Mouse (Mus musculus) midbrain, embryonic 11.5 days (tissue): ENCODE results near the gene Gtf2e1. TPM values are rescaled to one million over a fixed set of nuclear protein-coding genes. Genes with fewer than 3 reads are reported as not detected.

Source experiments
- ATAC-seq: fragments of 200-750 bp; cut with Nextera tagmentation; 2 replicates; pipeline ENCODE4 v1.8.0; 2017; ENCODE audit warnings: moderate TSS enrichment, moderate library complexity; ENCODE audit not compliant: low FRiP score
- DNase-seq: peaks from one replicate; pipeline ENCODE4 v3.0.0; 2015; ENCODE audit warnings: low spot score; ENCODE audit errors: missing footprints
- H3K27ac ChIP-seq: fragments of 300-500 bp; sonication (generic); 2 replicates; pipeline ENCODE4 v1.5.1; 2014; ENCODE audit warnings: low read depth, low read length
- H3K27me3 ChIP-seq: fragments of 300-500 bp; sonication (generic); 2 replicates; pipeline ENCODE4 v1.6.1; 2014; ENCODE audit warnings: mild to moderate bottlenecking, low read length, moderate library complexity, mixed read lengths; ENCODE audit not compliant: control insufficient read depth, insufficient read depth
- H3K36me3 ChIP-seq: fragments of 300-500 bp; sonication (generic); 2 replicates; pipeline ENCODE4 v1.6.1; 2014; ENCODE audit warnings: mild to moderate bottlenecking, low read length, moderate library complexity, mixed read lengths; ENCODE audit not compliant: control insufficient read depth, insufficient read depth
- H3K4me1 ChIP-seq: fragments of 300-500 bp; sonication (generic); 2 replicates; pipeline ENCODE4 v1.6.1; 2014; ENCODE audit warnings: low read length; ENCODE audit not compliant: control insufficient read depth, insufficient read depth
- H3K4me2 ChIP-seq: fragments of 300-500 bp; sonication (generic); 2 replicates; pipeline ENCODE4 v1.6.1; 2014; ENCODE audit warnings: mild to moderate bottlenecking, moderate library complexity
- H3K4me3 ChIP-seq: fragments of 300-500 bp; sonication (generic); 2 replicates; pipeline ENCODE4 v1.5.1; 2014; ENCODE audit warnings: low read depth, low read length
- H3K9ac ChIP-seq: fragments of 300-500 bp; sonication (generic); 2 replicates; pipeline ENCODE4 v1.6.1; 2014; ENCODE audit warnings: low read length
- H3K9me3 ChIP-seq: fragments of 300-500 bp; sonication (generic); 2 replicates; pipeline ENCODE4 v1.6.1; 2016; ENCODE audit warnings: low read length; ENCODE audit not compliant: control insufficient read depth
- WGBS: fragments of 180-500 bp; shearing (Covaris S2); extraction: QIAGEN DNeasy Blood & Tissue Kit; methylation state at CpG from one replicate; pipeline ENCODE4 v1.1.7; 2014; 5-methylcytosine and 5-hydroxymethylcytosine counted together
- polyA plus RNA-seq: library from polyadenylated mRNA; unstranded; fragments of >200 nt; fragmentation: Nextera tagmentation; extraction: Ambion mirVana; gene quantifications from 2 replicates; pipeline ENCODE4 v1.2.1, GENCODE M21; 2014

Gene Gtf2e1
- polyA plus RNA-seq, 1 experiment from 2014 or later: 64.1 TPM

- Histone ChIP-seq H3K4me1 (peaks cover 7% of the 10 kb centered on the region; the same call in 1 of the 2 replicates), H3K9me3 (no peaks in the 10 kb centered on the region), H3K27ac (0 out of 2 replicates have a peak overlapping the region, but pooled peaks have one; percentile 22), H3K4me3 (no peak overlapping the region), H3K9ac (no peak overlapping the region), H3K36me3 (no peaks in the 10 kb centered on the region), H3K4me2 (no peak overlapping the region), H3K27me3 (no peaks in the 10 kb centered on the region)
- ATAC-seq: peak; percentile 27; the same call in 1 of the 2 replicates
- WGBS: 65% methylated on average over 10 of the region's 10 CpGs
- no peak for DNase-seq
These were observed 61.0 kb downstream of the Gtf2e1 start for GRCm38 (mm10) chr16:37478311-37479291.

GRCm38 (mm10) chr16:37472620-37473312, 66.8 kb downstream of the Gtf2e1 start:
- no peak overlapping the region for H3K4me2 ChIP-seq
- no peak overlapping the region for H3K4me3 ChIP-seq
- no peak for ATAC-seq
- H3K27ac ChIP-seq: no peak overlapping the region
- WGBS: 69% methylated on average over 5 of the region's 5 CpGs
- no peak for DNase-seq
- H3K36me3 ChIP-seq: no peaks in the 10 kb centered on the region
- no peaks in the 10 kb centered on the region for H3K27me3 ChIP-seq
- peaks cover 4% of the 10 kb centered on the region; the same call in 1 of the 2 replicates for H3K4me1 ChIP-seq
- H3K9ac ChIP-seq: no peak overlapping the region
- H3K9me3 ChIP-seq: no peaks in the 10 kb centered on the region

- Histone ChIP-seq H3K9me3 (no peaks in the 10 kb centered on the region), H3K4me1 (no peaks in the 10 kb centered on the region), H3K4me3 (no peak overlapping the region), H3K36me3 (no peaks in the 10 kb centered on the region), H3K27me3 (no peaks in the 10 kb centered on the region), H3K4me2 (no peak overlapping the region), H3K9ac (no peak overlapping the region), H3K27ac (no peak overlapping the region)
- ATAC-seq (no peak), DNase-seq (no peak)
- WGBS: 82% methylated on average over 3 of the region's 3 CpGs
These were observed 70.0 kb downstream of the Gtf2e1 start for GRCm38 (mm10) chr16:37469595-37469994.

- 89% methylated on average over 6 of the region's 6 CpGs for WGBS
- Histone ChIP-seq H3K36me3 (no peaks in the 10 kb centered on the region), H3K9ac (no peak overlapping the region), H3K4me1 (no peaks in the 10 kb centered on the region), H3K4me2 (no peak overlapping the region), H3K27me3 (no peaks in the 10 kb centered on the region), H3K9me3 (no peaks in the 10 kb centered on the region), H3K27ac (no peak overlapping the region), H3K4me3 (no peak overlapping the region)
- no peak for DNase-seq
- no peak for ATAC-seq
These were observed 75.6 kb downstream of the Gtf2e1 start for GRCm38 (mm10) chr16:37463981-37464380.

GRCm38 (mm10) chr16:37462886-37463285, 76.7 kb downstream of the Gtf2e1 start:
- no peak overlapping the region for H3K9ac ChIP-seq
- no peaks in the 10 kb centered on the region for H3K36me3 ChIP-seq
- H3K4me2 ChIP-seq: no peak overlapping the region
- H3K4me3 ChIP-seq: no peak overlapping the region
- H3K4me1 ChIP-seq: no peaks in the 10 kb centered on the region
- no peak overlapping the region for H3K27ac ChIP-seq
- H3K27me3 ChIP-seq: no peaks in the 10 kb centered on the region
- no peak for DNase-seq
- no peaks in the 10 kb centered on the region for H3K9me3 ChIP-seq
- ATAC-seq: no peak
- 84% methylated on average over 4 of the region's 4 CpGs for WGBS

- H3K4me3 ChIP-seq: no peak overlapping the region
- H3K4me2 ChIP-seq: no peak overlapping the region
- DNase-seq: no peak
- H3K36me3 ChIP-seq: no peaks in the 10 kb centered on the region
- no peak overlapping the region for H3K27ac ChIP-seq
- no peaks in the 10 kb centered on the region for H3K9me3 ChIP-seq
- H3K27me3 ChIP-seq: no peaks in the 10 kb centered on the region
- H3K4me1 ChIP-seq: no peaks in the 10 kb centered on the region
- no peak overlapping the region for H3K9ac ChIP-seq
- WGBS: 92% methylated on average over 4 of the region's 4 CpGs
- no peak for ATAC-seq
These were observed 78.0 kb downstream of the Gtf2e1 start for GRCm38 (mm10) chr16:37461601-37462000.

Other genes with a start within 250 kb of the Gtf2e1 start
- gene Stxbp5l, start 154.8 kb downstream of the Gtf2e1 start, polyA plus RNA-seq: 2.7 and 4.3 TPM in 2 replicates
- 49.6 and 52.4 TPM in 2 replicates for gene Rabl3, start 96 bp upstream of the Gtf2e1 start, polyA plus RNA-seq
- gene Hgd, start 40.4 kb upstream of the Gtf2e1 start, polyA plus RNA-seq: 0.29 and 0.39 TPM in 2 replicates
- gene Ndufb4, start 114.7 kb upstream of the Gtf2e1 start, polyA plus RNA-seq: 65.1 and 66.0 TPM in 2 replicates
- 199 and 211 TPM in 2 replicates for gene Fstl1, start 237.1 kb upstream of the Gtf2e1 start, polyA plus RNA-seq